In the genomic region with DNA sequence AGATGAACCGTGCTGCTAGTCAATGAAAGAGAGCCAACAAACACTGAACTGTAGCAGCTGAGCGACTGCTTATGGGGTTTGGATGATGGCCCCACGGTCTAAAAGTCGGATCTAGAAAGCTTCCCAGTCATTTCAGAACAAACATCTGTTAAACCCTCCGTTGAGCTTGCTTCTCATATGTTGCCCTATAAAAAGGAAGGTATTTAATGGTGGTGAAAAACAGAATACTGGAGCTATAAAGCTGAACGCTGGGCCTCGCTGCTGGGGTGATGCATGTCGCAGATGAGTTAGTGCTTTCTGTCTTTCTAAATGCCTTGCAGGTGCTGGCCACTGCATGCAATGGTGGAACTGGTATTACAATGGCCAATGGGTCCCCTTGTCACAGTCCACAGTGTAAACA, we compare ENCODE assay signal across 19 mouse cellular contexts.
DNase-seq lines count a peak whose midpoint lies in the region; ATAC-seq lines count a peak whose summit lies in the region.
"Had no signal": no experiment of that assay in that cellular context is flagged by ENCODE, and none has a peak within 500 bp of the region (broad histone marks: within the 10 kb centered on the region; RNA-seq: fewer than 3 reads in every experiment).

No protein-coding gene starts in this region.

- H3K9me3 ChIP-seq in kidney, embryonic 15.5 days (replicated peaks) = no peaks in the 10 kb centered on the region
- H3K9me3 ChIP-seq in limb, embryonic 12.5 days = no peaks in the 10 kb centered on the region
- H3K9me3 ChIP-seq in limb, embryonic 10.5 days (replicated peaks) = no peaks in the 10 kb centered on the region
- H3K9me3 ChIP-seq in limb, embryonic 13.5 days = no peaks in the 10 kb centered on the region
- H3K9me3 ChIP-seq in forebrain, embryonic 12.5 days = no peaks in the 10 kb centered on the region
- H3K9me3 ChIP-seq: embryonic facial prominence, embryonic 13.5 days; forebrain, embryonic 13.5 days; heart, embryonic 15.5 days had no signal

- peak; percentile 62; the same call in 1 of the 2 replicates for ATAC-seq in kidney, embryonic 15.5 days (replicated peaks; ENCODE audit: low FRiP score)
- ATAC-seq in limb, embryonic 12.5 days (ENCODE audit: insufficient number of reproducible peaks, insufficient read depth, low FRiP score, low TSS enrichment, low read depth) = peak; percentile 52; the same call in 1 of the 2 replicates
- ATAC-seq in limb, embryonic 13.5 days (ENCODE audit: low FRiP score, low read depth) = peak; percentile 79; the same call in 1 of the 2 replicates
- no peak for ATAC-seq in forebrain, embryonic 12.5 days (ENCODE audit: low FRiP score)
- ATAC-seq: forebrain, embryonic 13.5 days; forebrain, postnatal 0 days had no signal

- H3K4me3 ChIP-seq in kidney, embryonic 15.5 days (replicated peaks) = no peak overlapping the region
- H3K4me3 ChIP-seq in limb, embryonic 12.5 days (replicated peaks) = no peak overlapping the region
- H3K4me3 ChIP-seq in limb, embryonic 10.5 days = no peak overlapping the region
- H3K4me3 ChIP-seq in limb, embryonic 13.5 days = no peak overlapping the region
- no peak overlapping the region for H3K4me3 ChIP-seq in forebrain, embryonic 12.5 days (replicated peaks)
- H3K4me3 ChIP-seq: embryonic facial prominence, embryonic 13.5 days; forebrain, embryonic 13.5 days; heart, adult 2 months; heart, embryonic 15.5 days had no signal

- no peaks in the 10 kb centered on the region for H3K4me1 ChIP-seq in kidney, embryonic 15.5 days
- peaks cover 6% of the 10 kb centered on the region; the same call in 1 of the 2 replicates for H3K4me1 ChIP-seq in limb, embryonic 12.5 days (replicated peaks)
- H3K4me1 ChIP-seq in limb, embryonic 10.5 days = no peaks in the 10 kb centered on the region
- H3K4me1 ChIP-seq in limb, embryonic 13.5 days = peaks cover 7% of the 10 kb centered on the region; the same call in 1 of the 2 replicates
- H3K4me1 ChIP-seq in forebrain, embryonic 12.5 days = no peaks in the 10 kb centered on the region
- H3K4me1 ChIP-seq: embryonic facial prominence, embryonic 13.5 days; forebrain, embryonic 13.5 days; heart, embryonic 15.5 days had no signal

- WGBS in kidney, embryonic 15.5 days = 42% methylated on average over 8 of the region's 8 CpGs
- WGBS in limb, embryonic 12.5 days = 42% methylated on average over 8 of the region's 8 CpGs
- WGBS in limb, embryonic 10.5 days = 79% methylated on average over 8 of the region's 8 CpGs
- WGBS in limb, embryonic 13.5 days = 26% methylated on average over 8 of the region's 8 CpGs
- WGBS in forebrain, embryonic 12.5 days = 90% methylated on average over 8 of the region's 8 CpGs

- no peak for DNase-seq in kidney, adult 9 months
- DNase-seq in limb, embryonic 10.5 days (ENCODE audit: low spot score) = no peak
- peak; percentile 29 for DNase-seq in mesoderm, embryonic 11.5 days (ENCODE audit: low read depth, low spot score)
- DNase-seq: adrenal gland, postnatal 14 days; cerebellum, adult 11-12 months; cerebellum, adult 9-11 months; cerebellum, postnatal 36 days; forebrain, postnatal 0 days; gastrocnemius, postnatal 14 days; heart, adult 2 months; heart, postnatal 14 days had no signal

- no peaks in the 10 kb centered on the region for H3K27me3 ChIP-seq in kidney, embryonic 15.5 days
- no peaks in the 10 kb centered on the region for H3K27me3 ChIP-seq in limb, embryonic 12.5 days
- no peaks in the 10 kb centered on the region for H3K27me3 ChIP-seq in limb, embryonic 10.5 days (ENCODE audit: low read depth, poor library complexity, severe bottlenecking)
- H3K27me3 ChIP-seq in limb, embryonic 13.5 days = no peaks in the 10 kb centered on the region
- no peaks in the 10 kb centered on the region for H3K27me3 ChIP-seq in forebrain, embryonic 12.5 days
- H3K27me3 ChIP-seq: embryonic facial prominence, embryonic 13.5 days; forebrain, embryonic 13.5 days; heart, embryonic 15.5 days had no signal

- H3K36me3 ChIP-seq in kidney, embryonic 15.5 days = no peaks in the 10 kb centered on the region
- H3K36me3 ChIP-seq in limb, embryonic 12.5 days = no peaks in the 10 kb centered on the region
- H3K36me3 ChIP-seq in limb, embryonic 10.5 days = no peaks in the 10 kb centered on the region
- no peaks in the 10 kb centered on the region for H3K36me3 ChIP-seq in limb, embryonic 13.5 days
- no peaks in the 10 kb centered on the region for H3K36me3 ChIP-seq in forebrain, embryonic 12.5 days (replicated peaks)
- H3K36me3 ChIP-seq: embryonic facial prominence, embryonic 13.5 days; heart, embryonic 15.5 days had no signal

- H3K27ac ChIP-seq in kidney, embryonic 15.5 days = no peak overlapping the region
- H3K27ac ChIP-seq in limb, embryonic 12.5 days = no peak overlapping the region
- no peak overlapping the region for H3K27ac ChIP-seq in limb, embryonic 10.5 days
- no peak overlapping the region for H3K27ac ChIP-seq in limb, embryonic 13.5 days
- no peak overlapping the region for H3K27ac ChIP-seq in forebrain, embryonic 12.5 days
- H3K27ac ChIP-seq: embryonic facial prominence, embryonic 13.5 days; forebrain, embryonic 13.5 days; heart, adult 2 months; heart, embryonic 15.5 days had no signal

- no peak overlapping the region for H3K4me2 ChIP-seq in kidney, embryonic 15.5 days
- no peak overlapping the region for H3K4me2 ChIP-seq in limb, embryonic 12.5 days
- H3K4me2 ChIP-seq in limb, embryonic 13.5 days (replicated peaks) = no peak overlapping the region
- no peak overlapping the region for H3K4me2 ChIP-seq in forebrain, embryonic 12.5 days
- H3K4me2 ChIP-seq: embryonic facial prominence, embryonic 13.5 days; forebrain, embryonic 13.5 days; heart, embryonic 11.5 days; heart, embryonic 15.5 days had no signal

- H3K9ac ChIP-seq in kidney, embryonic 15.5 days = no peak overlapping the region
- H3K9ac ChIP-seq in limb, embryonic 12.5 days (replicated peaks) = no peak overlapping the region
- no peak overlapping the region for H3K9ac ChIP-seq in limb, embryonic 13.5 days
- H3K9ac ChIP-seq in forebrain, embryonic 12.5 days = no peak overlapping the region
- H3K9ac ChIP-seq: embryonic facial prominence, embryonic 13.5 days; forebrain, embryonic 13.5 days; forebrain, postnatal 0 days; heart, embryonic 15.5 days had no signal
